Mouse (Mus musculus) spleen, adult 2 months (tissue): ENCODE results near the gene Stap2.

ENCODE experiments used
- CTCF ChIP-seq: fragments of 200-500 bp; IDR thresholded peaks from 2 replicates; pipeline ENCODE4 v1.5.1; 2011; ENCODE audit warnings: mild to moderate bottlenecking, inconsistent platforms; ENCODE audit not compliant: insufficient read depth, insufficient read length, insufficient replicate concordance; ENCODE audit errors: extremely low read depth
- POLR2A ChIP-seq: fragments of 200-500 bp; IDR thresholded peaks from 2 replicates; pipeline ENCODE4 v1.6.1; 2011; ENCODE audit warnings: low read depth, low read length, inconsistent platforms

DNA sequence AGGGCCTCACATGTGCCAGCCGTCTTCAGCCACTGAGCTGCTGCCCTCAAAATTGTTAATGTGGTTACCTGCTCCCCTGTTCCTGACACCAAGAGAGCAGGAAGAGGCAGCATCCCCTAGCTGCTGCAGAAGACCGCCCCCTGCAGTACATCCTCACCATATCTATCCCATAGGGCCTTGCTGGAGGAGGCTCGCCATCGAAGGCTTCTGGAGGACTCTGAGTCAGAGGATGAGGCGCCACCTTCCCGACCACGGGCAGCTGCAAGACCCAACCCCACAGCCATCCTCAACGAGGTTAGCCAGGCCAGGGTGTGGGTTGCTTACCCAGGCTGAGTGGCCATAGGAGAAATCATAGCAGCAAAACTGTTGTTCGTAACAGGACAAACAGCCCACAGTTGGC is 40.4 kb downstream of the Stap2 start:
- no peak for TF ChIP-seq POLR2A
- TF ChIP-seq CTCF: no peak
